Mouse (Mus musculus) gastrocnemius, postnatal 10 days (tissue): ENCODE measurements around the gene Nebl. TPM values are rescaled to one million over a fixed set of nuclear protein-coding genes. Genes with fewer than 3 reads are reported as not detected.
"Not testable (repeated sequence)": the region's sequence is repeated elsewhere in the genome, so short reads cannot be mapped to it uniquely, and the experiment has no call there.

ENCODE experiments used
- DNase-seq: peaks from one replicate; pipeline ENCODE4 v3.0.0; 2021; ENCODE audit warnings: mixed read lengths
- microRNA-seq, 2 experiments: library from miRNA; unstranded; fragments of <30 nt; microRNA quantifications; one replicate each; pipeline ENCODE4 v1.2.0; 2021
- total RNA-seq, 2 experiments: library from RNA; stranded (reverse); gene quantifications; 2 replicates each; pipeline ENCODE4 v1.2.3; 2021

Nebl gene
- total RNA-seq, 2 experiments from 2014 or later, result 1.0 to 1.1 TPM

- DNase-seq, result no peak
These were observed 339.9 kb downstream of the Nebl start for GRCm38 (mm10) chr2:17391389-17391788.

GRCm38 (mm10) chr2:17390513-17391200 is 340.6 kb downstream of the Nebl start:
- DNase-seq, result no peak

- DNase-seq, result no peak
These were observed 341.4 kb downstream of the Nebl start for GRCm38 (mm10) chr2:17389886-17390285.

- DNase-seq, result no peak
These were observed 341.9 kb downstream of the Nebl start for GRCm38 (mm10) chr2:17389379-17389778.

- no peak for DNase-seq
These were observed 349.0 kb downstream of the Nebl start for GRCm38 (mm10) chr2:17382227-17382626.

GRCm38 (mm10) chr2:17375916-17376315 is 355.3 kb downstream of the Nebl start:
- DNase-seq, result no peak

- no peak for DNase-seq
These were observed 365.6 kb downstream of the Nebl start for GRCm38 (mm10) chr2:17365671-17366070.

- DNase-seq, result no peak
These were observed 366.2 kb downstream of the Nebl start for GRCm38 (mm10) chr2:17364971-17365548.

- DNase-seq, result no peak
These were observed 367.7 kb downstream of the Nebl start for GRCm38 (mm10) chr2:17363337-17364216.

GRCm38 (mm10) chr2:17362181-17362580 is 369.1 kb downstream of the Nebl start:
- no peak for DNase-seq

GRCm38 (mm10) chr2:17344643-17345042 is 386.6 kb downstream of the Nebl start:
- DNase-seq, result no peak

GRCm38 (mm10) chr2:17335451-17335850 is 395.8 kb downstream of the Nebl start:
- DNase-seq, result peak; percentile 17

GRCm38 (mm10) chr2:17326590-17326989 is 404.7 kb downstream of the Nebl start:
- no peak for DNase-seq

- no peak for DNase-seq
These were observed 414.4 kb downstream of the Nebl start for GRCm38 (mm10) chr2:17316850-17317249.

- no peak for DNase-seq
These were observed 429.9 kb downstream of the Nebl start for GRCm38 (mm10) chr2:17301379-17301778.

GRCm38 (mm10) chr2:17297496-17297895 is 433.8 kb downstream of the Nebl start:
- DNase-seq, result no peak

- DNase-seq, result not testable (repeated sequence)
These were observed 436.0 kb downstream of the Nebl start for GRCm38 (mm10) chr2:17295257-17295656.

Small RNA genes within 50 kb of the gene (microRNA-seq; reads per million reads assigned to microRNA genes)
- 0 reads per million in 2 experiments for gene Mir6419
